In genomic region chr11:97840539-97840954, GRCm38 (mm10) we compare ENCODE assay signal across 8 mouse cellular contexts. TPM values are rescaled to one million over a fixed set of nuclear protein-coding genes. Genes with fewer than 3 reads are reported as not detected.
A peak's percentile ranks its signal among the peaks of the same experiment; 100 is the strongest.
DNase-seq lines count a peak whose midpoint lies in the region; ATAC-seq and TF ChIP-seq lines count a peak whose summit lies in the region.

Gene B230217C12Rik, plus strand, starts transcription at chr11:97840780.

- no peaks in the 10 kb centered on the region for H3K9me3 ChIP-seq in heart, embryonic 12.5 days (replicated peaks)
- H3K9me3 ChIP-seq in hindbrain, postnatal 0 days (ENCODE audit: low read length) = no peaks in the 10 kb centered on the region
- no peaks in the 10 kb centered on the region for H3K9me3 ChIP-seq in lung, postnatal 0 days (ENCODE audit: low read length)

- H3K4me2 ChIP-seq in heart, embryonic 12.5 days = peak within 1 kb of the TSS; percentile 77
- peak within 1 kb of the TSS; percentile 69 for H3K4me2 ChIP-seq in hindbrain, postnatal 0 days (ENCODE audit: low read depth, low read length)
- H3K4me2 ChIP-seq in lung, postnatal 0 days (replicated peaks; ENCODE audit: low read depth, low read length) = peak within 1 kb of the TSS; percentile 49

- peak within 1 kb of the TSS; percentile 70; the same call in 1 of the 2 replicates for H3K9ac ChIP-seq in heart, embryonic 12.5 days
- H3K9ac ChIP-seq in hindbrain, postnatal 0 days (replicated peaks; ENCODE audit: low read length) = peak within 1 kb of the TSS; percentile 64
- peak within 1 kb of the TSS; percentile 24; the same call in 1 of the 2 replicates for H3K9ac ChIP-seq in lung, postnatal 0 days (replicated peaks; ENCODE audit: low read depth)

- DNase-seq in heart, postnatal 4 days = no peak
- DNase-seq in ES-CJ7 (ENCODE audit: low read depth, low spot score) = peak; percentile 85
- DNase-seq in embryo, embryonic 9.5 days (ENCODE audit: extremely low spot score) = peak; percentile 70
- DNase-seq in hindbrain, postnatal 0 days (ENCODE audit: low spot score) = peak; percentile 79
- DNase-seq in lung, postnatal 0 days (ENCODE audit: low spot score) = peak; percentile 66
- no peak for DNase-seq in adrenal gland, adult 8-10 months

- TF ChIP-seq POLR2A in small intestine, adult 2 months (IDR thresholded peaks at IDR 0.05; ENCODE audit: low read depth, low read length) = no peak

- peaks cover 17% of the 10 kb centered on the region; the same call in 1 of the 2 replicates for H3K4me1 ChIP-seq in heart, embryonic 12.5 days (replicated peaks)
- H3K4me1 ChIP-seq in hindbrain, postnatal 0 days (ENCODE audit: insufficient read depth, low read length) = no peaks in the 10 kb centered on the region
- H3K4me1 ChIP-seq in lung, postnatal 0 days (ENCODE audit: insufficient read depth, low read depth, low read length) = no peaks in the 10 kb centered on the region
- H3K4me1 ChIP-seq in small intestine, adult 2 months (ENCODE audit: control insufficient read depth, insufficient read depth, insufficient read length, low read length) = peaks cover 6% of the 10 kb centered on the region

- peak; percentile 37; the same call in 1 of the 2 replicates for ATAC-seq in heart, embryonic 12.5 days (ENCODE audit: insufficient number of reproducible peaks, low FRiP score)
- peak; percentile 74 for ATAC-seq in hindbrain, postnatal 0 days
- ATAC-seq in lung, postnatal 0 days = peak; percentile 42

- TF ChIP-seq CTCF in hindbrain, postnatal 0 days (IDR thresholded peaks at IDR 0.05; ENCODE audit: low read depth) = peak; percentile 63
- TF ChIP-seq CTCF in lung, postnatal 0 days (IDR thresholded peaks at IDR 0.05) = peak; percentile 62
- peak; percentile 52; the same call in 1 of the 2 replicates for TF ChIP-seq CTCF in small intestine, adult 2 months (IDR thresholded peaks at IDR 0.05; ENCODE audit: extremely low read depth, insufficient read length, insufficient replicate concordance, low read depth, low read length)

- peaks cover 23% of the 10 kb centered on the region for H3K36me3 ChIP-seq in heart, embryonic 12.5 days
- H3K36me3 ChIP-seq in hindbrain, postnatal 0 days (ENCODE audit: insufficient read depth, low read length) = peaks cover 16% of the 10 kb centered on the region; the same call in 1 of the 2 replicates
- H3K36me3 ChIP-seq in lung, postnatal 0 days (ENCODE audit: insufficient read depth, low read length) = peaks cover 8% of the 10 kb centered on the region
- peaks cover 26% of the 10 kb centered on the region for H3K36me3 ChIP-seq in small intestine, adult 2 months (ENCODE audit: control insufficient read depth, insufficient read depth, low read length)

- 1% methylated on average over 6 of the region's 6 CpGs for WGBS in heart, embryonic 12.5 days
- 2% methylated on average over 6 of the region's 6 CpGs for WGBS in hindbrain, postnatal 0 days
- 3% methylated on average over 6 of the region's 6 CpGs for WGBS in lung, postnatal 0 days
- 3% methylated on average over 6 of the region's 6 CpGs for WGBS in small intestine, adult 2 months

- peak within 1 kb of the TSS; percentile 69 for H3K27ac ChIP-seq in heart, embryonic 12.5 days (ENCODE audit: poor library complexity, severe bottlenecking)
- peak within 1 kb of the TSS; percentile 92 for H3K27ac ChIP-seq in hindbrain, postnatal 0 days
- H3K27ac ChIP-seq in lung, postnatal 0 days (ENCODE audit: low read length) = no peak within 1 kb of the TSS
- peak within 1 kb of the TSS; percentile 29; the same call in 1 of the 2 replicates for H3K27ac ChIP-seq in small intestine, adult 2 months (ENCODE audit: insufficient read depth, low read depth, low read length)

- no peak for TF ChIP-seq EP300 in lung, postnatal 0 days (IDR thresholded peaks at IDR 0.05)

- H3K27me3 ChIP-seq in heart, embryonic 12.5 days (replicated peaks) = no peaks in the 10 kb centered on the region
- H3K27me3 ChIP-seq in hindbrain, postnatal 0 days (ENCODE audit: insufficient read depth, low read length) = no peaks in the 10 kb centered on the region
- H3K27me3 ChIP-seq in lung, postnatal 0 days (replicated peaks; ENCODE audit: insufficient read depth, low read length) = no peaks in the 10 kb centered on the region
- H3K27me3 ChIP-seq in small intestine, adult 2 months (ENCODE audit: control insufficient read depth, insufficient read depth, low read length) = no peaks in the 10 kb centered on the region

- H3K4me3 ChIP-seq in heart, embryonic 12.5 days = peak within 1 kb of the TSS; percentile 60
- H3K4me3 ChIP-seq in hindbrain, postnatal 0 days (ENCODE audit: low read length) = peak within 1 kb of the TSS; percentile 52
- peak within 1 kb of the TSS; percentile 36 for H3K4me3 ChIP-seq in lung, postnatal 0 days (ENCODE audit: low read depth, low read length)
- peak within 1 kb of the TSS; percentile 53 for H3K4me3 ChIP-seq in small intestine, adult 2 months (ENCODE audit: low read depth, low read length)

RNA-seq across cellular contexts. Expression of gene B230217C12Rik, which starts in this region (rescaled TPM):
- polyA plus RNA-seq in heart, embryonic 12.5 days (2016; fragmentation: Nextera tagmentation; extraction: Ambion mirVana) = 6.9 and 7.4 TPM in 2 replicates
- under 1 TPM; 0.77 to 0.79 TPM for total RNA-seq in heart, postnatal 4 days (2021)
- 29.4 and 30.0 TPM in 2 replicates for total RNA-seq in hindbrain, postnatal 0 days (2014; rRNA removed)
- 31.6 and 32.3 TPM in 2 replicates for polyA plus RNA-seq in hindbrain, postnatal 0 days (2015; fragmentation: Nextera tagmentation; extraction: Ambion mirVana)
- polyA plus RNA-seq in lung, postnatal 0 days (2015; fragmentation: Nextera tagmentation; extraction: Ambion mirVana) = 1.3 and 1.5 TPM in 2 replicates
- polyA plus RNA-seq in small intestine, adult 2 months (2012; rRNA removed) = 0.43 and 0.44 TPM in 2 replicates
- 1 to 10 TPM; 3.7 to 7.2 (median 6.2) TPM for total RNA-seq in adrenal gland, adult 8-10 months (2022)

Comparison
In these comparisons a context has a peak if more than half of its experiments do, and no peak if none do; other contexts are left out.
1. DNase-seq: peak in ES-CJ7 (single experiment), embryo, embryonic 9.5 days (single experiment), hindbrain, postnatal 0 days (single experiment) and lung, postnatal 0 days (single experiment); none in heart, postnatal 4 days (single experiment) and adrenal gland, adult 8-10 months (single experiment).
2. Peak in every context shown above with its lines, with median percentiles within 50 percentile points of each other: ATAC-seq, H3K4me2 ChIP-seq, H3K4me3 ChIP-seq, H3K9ac ChIP-seq and CTCF ChIP-seq.